Mouse (Mus musculus) mouse embryonic stem cell (cell line): Measurements from ENCODE around the gene Gpr18.

Experiments
- in situ Hi-C, 2 experiments: fragments of 300-500 bp; cut with MboI; formaldehyde crosslinking; loops; 1 replicate in 1 of 2; 3 replicates in 1 of 2; pipeline ENCODE4 v1.14.3; 2019 to 2020; ENCODE audit warnings: low sequenced_read_pairs in 2 of 2, low pct_unique_long_range_greater_than_20kb in 1 of 2, mixed read lengths in 1 of 2; ENCODE audit not compliant: unreplicated experiment in 1 of 2

The Gpr18 gene

DNA sequence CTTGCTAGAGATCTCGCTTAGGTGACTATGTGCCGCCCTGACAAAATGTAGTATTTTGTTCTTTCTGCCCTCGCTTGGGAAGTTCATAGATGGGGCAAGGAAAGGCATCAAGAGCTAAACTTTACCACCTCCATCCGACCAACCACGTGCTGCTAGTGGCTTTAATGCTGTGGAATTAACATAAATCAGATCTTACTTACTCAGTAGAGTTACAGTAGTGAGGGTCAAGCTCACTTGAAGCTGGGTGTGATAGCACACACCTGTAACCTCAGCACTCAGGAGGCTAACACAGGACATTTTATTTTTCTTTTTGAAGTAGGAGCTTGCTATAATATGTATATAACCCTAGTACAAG lies 36.4 kb upstream of the Gpr18 start:
- in situ Hi-C loops, result no loop called here

DNA sequence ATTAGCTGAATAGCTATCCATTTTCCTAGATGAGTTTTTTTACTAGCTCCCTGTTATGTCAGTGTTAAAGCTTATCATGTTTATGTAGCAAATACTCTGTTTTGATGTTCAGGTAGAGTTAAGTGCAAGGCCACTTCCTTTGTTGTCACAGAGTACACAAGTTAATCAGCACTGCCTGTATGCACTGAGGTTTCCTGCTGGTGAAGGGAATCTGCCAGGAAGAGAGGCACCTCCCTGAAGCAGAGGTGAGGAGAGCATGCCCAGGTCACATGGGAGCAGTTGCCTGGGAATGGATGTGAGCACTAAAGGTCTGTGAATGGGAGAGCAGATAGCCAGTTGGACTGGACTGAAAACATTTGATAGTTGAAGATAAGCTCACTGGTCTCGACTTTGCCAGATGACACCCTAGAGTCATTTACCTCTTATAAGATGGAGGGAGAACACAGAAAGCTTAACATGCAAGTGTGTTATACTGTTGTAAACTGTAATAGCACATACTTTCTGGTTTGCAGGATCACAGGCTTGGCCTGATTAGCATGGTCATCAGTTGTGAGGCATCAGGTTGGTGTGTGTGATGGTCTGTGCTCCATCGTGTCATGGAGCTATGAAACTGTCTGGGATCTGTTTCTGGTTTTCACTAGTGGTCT lies 35.9 kb upstream of the Gpr18 start:
- in situ Hi-C loops, result no loop called here

DNA sequence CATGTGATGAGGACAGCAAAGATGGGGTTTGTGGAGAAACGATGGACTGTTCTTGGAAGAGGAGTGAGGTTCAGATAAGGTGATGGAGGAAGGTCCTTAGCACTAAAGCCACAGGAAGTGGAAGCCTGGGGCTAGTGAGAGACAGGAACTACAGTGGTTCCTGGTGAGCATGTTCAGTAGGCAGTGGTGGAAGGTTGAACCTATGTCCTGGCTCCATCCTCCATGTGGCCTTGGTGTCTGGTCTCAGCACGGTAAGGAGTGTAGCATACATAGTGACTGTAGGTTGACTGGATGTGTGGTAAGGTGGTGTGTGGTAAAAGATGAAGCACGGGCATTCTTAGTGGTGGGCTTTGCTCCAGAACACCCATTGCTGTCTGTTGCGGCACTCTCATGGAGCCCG lies 34.3 kb upstream of the Gpr18 start:
- in situ Hi-C loops, result no loop called here

DNA sequence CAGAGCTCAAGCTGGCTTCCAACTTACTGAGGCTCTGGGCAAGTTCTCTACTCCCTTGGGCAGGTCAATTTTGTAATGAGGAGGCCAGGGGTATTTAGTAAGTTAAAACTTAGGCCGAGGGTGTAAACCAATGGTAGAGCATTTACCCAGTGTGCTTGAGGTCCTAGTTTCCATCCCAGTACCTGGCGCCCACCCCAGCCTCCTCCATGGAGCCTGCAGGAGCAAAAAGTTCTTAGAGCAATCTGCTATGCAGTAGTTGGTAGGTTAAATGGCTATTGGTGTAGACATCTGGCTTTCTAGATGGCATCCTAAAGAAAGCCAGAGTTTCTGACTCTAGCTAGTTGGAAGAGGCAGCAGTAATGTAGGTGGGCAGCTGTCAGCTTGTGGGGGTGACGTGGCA lies 33.9 kb upstream of the Gpr18 start:
- in situ Hi-C loops, result no loop called here

DNA sequence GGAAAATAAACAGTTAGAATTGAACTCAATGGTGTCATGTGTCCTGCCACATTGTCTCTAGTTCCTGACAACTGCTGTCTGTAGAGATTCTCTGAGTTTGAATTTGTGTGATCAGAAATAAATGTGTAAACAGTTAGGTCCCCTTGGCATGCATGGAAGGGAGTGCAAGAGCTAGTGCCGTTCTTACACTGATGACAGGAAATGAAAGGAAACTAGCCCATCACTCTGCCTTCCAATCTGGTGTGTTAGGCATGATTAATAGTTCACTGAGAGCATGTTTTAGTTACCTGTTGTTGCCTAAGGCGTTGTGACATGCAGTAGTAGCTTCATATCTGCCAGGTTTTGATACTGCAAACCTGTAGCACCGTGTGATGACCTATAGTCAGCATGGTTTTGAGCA lies 32.4 kb upstream of the Gpr18 start:
- in situ Hi-C loops, result no loop called here

DNA sequence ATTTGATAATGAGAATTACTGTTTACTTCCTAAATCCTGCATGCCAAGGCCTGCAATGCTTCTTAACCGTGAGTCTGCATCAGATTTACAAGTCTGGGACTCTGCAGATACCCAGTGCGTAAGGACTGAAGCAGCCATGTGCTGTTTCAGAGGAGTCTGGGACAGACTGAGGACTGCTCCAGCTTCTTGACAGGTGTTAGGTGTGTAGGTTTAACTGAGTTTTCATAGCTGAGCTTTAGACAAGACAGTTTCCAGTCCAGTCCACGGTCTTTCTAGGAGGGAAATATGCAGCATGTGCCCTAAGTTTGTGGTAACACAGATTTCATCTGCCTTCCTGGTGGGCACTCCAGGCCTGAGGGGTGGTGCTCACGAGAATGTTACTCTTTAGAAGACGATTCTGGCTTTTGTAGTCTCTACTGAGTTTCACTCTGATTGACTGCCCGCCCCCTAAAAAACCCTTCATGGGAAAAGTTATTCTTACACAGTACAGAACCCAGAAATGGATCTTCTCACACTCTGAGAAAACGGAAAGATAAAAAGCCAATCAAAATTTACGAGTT lies 31.7 kb upstream of the Gpr18 start:
- in situ Hi-C loops, result no loop called here

DNA sequence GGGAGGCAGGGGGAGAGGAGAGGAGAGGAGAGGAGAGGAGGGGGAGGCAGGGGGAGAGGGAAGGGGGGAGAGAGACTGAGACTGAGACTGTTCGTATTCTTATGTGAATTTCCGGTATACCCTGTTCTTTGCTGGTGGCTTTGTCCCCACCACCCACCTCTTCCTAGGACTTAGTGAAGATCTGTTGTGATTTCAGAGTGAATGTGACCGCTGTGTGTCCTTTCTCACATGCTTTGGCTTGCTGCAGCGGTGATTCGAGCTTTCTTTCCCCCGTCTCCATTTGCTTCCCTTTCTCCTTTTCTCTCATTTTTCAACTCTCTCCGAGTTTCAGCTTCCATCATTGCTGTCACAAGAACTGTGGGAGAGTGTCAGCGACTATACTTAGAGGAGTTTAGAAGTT lies 31.1 kb upstream of the Gpr18 start:
- in situ Hi-C loops, result no loop called here

DNA sequence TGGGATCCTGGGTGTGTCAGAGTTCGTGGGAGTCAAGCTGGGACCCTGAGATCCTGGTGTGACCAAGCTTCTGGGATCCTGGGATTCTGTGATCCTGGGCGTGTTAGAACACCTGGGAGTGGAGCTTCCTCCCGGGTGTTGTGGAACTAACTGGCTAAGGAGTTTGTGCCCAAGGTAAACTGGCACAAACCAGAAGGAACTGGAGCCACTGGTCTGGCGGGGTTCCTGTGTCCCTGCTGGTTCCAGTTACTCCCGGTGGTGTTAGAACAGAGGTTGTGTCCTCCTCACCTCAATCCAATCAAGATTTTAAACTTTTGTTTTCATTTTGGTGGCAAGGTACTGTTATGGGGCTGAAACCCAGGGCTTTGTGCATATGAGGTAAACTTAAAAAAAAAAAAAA lies 30.6 kb upstream of the Gpr18 start:
- in situ Hi-C loops, result no loop called here

DNA sequence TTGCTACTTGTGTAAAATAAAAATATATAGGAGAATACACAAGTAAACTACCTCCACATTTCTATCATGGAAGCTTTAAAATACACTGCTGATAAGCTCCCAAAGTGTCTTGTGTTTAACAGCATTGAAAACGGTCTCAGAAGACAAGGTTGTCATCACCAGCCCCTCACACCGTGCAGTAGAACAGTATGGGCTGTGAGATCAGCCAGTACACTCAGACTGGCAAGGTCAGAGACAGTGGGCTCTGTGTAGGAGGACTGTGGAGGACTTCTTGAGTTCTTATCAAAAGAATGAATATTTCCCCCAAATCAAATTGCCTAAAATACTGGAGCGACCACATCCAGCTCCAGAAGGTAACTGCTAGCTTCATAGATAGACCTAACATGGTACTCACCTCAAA lies 24.0 kb upstream of the Gpr18 start:
- in situ Hi-C loops, result no loop called here

DNA sequence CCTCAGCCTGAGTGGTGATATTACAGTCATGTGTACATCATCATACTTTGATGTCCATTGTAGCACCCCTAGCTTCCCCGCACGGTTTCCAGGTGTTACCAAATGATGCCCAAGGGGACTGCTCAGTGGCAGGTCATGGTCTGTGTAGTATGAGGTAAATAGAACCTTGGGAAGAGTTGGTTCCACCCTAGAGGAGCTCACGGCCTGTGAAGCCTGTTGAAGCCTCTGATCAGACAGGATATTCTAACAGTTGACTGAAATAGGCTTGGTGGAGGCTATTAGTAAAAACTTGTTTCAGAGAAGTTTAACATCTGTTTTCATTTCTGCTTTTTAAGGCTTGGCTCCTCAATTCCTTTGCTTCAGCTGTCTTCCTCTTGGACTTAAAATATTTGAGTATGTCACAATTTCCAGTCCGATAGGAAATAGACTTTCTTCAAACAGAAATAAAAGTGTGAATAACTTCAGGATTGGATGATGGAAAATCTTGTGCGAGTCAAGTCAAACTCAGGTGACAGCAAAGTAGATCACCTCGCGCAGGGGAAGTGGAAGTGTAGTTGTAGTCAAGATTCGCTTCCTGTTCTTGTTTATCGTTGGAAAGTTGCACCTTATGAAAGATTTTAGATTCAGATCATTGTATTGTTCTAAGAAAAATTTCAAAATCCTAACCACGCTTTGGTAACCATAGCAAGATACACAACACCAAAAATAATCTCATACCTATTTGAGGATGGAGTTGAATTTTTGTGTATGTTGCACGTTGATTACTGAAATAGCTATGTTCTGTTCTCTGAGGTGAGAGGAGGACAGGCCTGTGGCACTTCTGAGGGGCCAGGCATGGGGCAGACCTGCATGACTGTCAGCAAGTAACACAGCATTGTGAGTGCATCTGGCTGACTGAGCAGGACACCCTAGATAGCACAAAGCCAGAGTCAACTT lies 22.9 kb upstream of the Gpr18 start:
- in situ Hi-C loops, result no loop called here

DNA sequence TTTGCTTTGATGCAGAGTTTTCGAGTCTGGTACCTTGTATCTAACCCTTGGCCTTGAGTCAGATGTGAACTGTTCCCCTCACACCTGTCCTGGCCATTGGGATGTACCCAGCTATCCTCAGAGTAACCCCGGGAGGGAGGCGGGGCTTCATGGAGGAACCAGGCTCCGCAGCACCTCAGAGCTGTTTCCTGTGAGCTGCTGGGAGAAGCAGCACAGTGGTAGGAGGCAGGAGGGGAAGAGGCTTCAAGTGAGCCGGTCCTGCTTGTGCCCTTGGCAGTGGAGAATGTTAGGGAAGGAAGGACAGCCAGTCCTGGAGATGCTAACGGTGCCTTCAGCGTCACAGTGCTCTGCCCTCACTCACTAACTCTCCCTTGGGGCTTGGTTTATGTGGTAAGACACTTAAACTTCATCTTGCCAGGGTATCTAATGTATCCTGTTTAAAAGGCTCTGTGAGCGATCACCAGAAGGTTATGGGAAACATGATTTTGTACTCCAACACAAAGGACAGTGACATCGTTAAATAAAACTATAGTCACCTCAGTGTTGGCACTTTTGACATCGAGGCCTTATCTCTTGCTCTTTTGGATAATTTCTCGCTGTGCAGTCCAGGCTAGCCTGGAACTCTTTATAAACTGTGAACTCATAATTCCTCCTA lies 22.1 kb upstream of the Gpr18 start:
- in situ Hi-C loops, result no loop called here

DNA sequence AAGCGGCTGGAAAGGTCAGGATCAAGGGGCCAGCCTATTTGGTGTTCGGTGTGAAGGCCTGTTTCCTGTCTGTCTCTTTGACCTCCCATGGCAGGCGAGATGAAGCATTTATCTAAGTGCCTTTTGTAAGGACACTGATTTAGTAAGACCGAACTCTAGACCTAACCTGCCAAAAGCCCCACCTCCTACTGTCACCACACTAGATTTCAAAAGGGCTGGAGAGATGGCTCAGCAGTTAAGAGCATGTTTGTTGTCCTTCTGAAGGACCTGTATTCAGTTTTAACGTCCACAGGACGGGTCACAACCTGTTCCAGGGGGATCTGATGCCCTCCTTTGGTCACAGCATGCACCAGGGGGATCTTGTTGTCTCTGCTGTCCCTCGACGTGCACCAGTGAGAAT lies 21.3 kb upstream of the Gpr18 start:
- in situ Hi-C loops, result no loop called here

DNA sequence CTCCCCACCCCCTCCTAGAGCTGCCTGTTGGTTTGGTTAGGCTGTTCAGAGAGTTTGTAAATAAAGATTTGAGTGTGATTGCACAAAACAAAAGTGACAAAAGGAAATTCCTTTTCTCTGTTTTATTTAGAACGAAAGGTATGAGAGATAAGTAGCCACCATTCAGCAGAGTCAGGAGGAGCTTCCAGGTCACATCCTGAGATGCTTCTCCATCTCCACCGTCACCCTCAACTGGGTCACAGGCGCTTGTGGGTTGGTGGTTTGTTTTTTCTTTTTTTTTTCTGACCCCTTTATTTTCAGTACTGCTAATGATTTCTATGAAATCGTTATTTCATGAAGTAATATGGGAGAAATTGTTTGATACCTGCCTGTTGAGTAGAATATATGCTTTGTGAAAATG lies 20.8 kb upstream of the Gpr18 start:
- in situ Hi-C loops, result no loop called here

DNA sequence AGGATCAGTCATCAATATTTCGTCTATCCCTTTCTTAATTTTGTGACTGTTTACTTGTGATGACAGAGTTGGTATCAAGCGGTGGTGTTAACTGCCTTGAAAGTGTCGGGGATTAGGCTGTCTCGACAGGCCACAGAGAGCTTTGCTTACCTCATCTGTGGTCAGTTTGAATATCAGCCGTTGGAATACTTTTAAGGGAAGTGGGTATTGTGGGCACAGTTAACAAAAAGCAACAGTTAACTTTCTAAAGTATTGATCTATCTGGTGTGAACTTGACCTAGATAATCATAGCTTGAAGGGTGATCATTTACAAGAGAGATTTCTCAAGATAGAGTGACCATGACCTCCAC lies 19.0 kb upstream of the Gpr18 start:
- in situ Hi-C loops, result loop anchor here in 1 of 2 experiments (5.0 kb wide), 1 partner anchor 128 kb away; no protein-coding TSS in a partner anchor

DNA sequence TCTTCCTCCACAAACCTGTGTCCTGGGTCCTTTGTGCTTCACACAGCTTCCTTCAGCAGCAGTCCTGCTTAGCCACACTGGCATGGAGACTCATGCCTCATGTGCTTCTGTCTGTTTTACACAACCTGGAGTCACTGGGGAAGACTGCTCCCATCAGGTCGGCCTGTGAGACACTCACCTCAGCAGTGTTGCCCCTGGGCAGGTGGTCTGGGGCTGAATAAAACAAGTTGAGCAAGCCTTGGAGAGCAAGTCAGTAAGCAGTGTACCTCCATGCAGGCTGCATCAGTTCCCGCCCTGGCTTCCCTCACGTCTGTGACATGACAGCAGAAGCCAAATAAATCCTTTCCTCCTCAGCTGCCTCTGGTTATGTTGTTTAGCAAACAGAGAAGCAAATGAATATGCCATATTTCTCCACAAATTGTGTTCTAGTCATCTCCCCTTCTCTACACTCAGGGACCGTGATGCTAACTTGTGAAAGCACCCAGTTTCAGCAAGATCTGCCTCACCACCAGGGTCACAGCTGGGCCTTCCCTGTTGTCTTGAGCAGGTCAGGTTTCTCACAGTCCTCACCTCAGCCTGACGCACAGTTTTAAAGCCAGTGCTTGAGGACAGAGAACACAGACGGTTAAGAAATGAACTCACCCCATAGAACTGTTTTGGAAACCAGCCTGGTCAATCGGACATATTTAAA lies 18.5 kb upstream of the Gpr18 start:
- in situ Hi-C loops, result loop anchor here in 1 of 2 experiments (5.0 kb wide), 1 partner anchor 128 kb away; no protein-coding TSS in a partner anchor

DNA sequence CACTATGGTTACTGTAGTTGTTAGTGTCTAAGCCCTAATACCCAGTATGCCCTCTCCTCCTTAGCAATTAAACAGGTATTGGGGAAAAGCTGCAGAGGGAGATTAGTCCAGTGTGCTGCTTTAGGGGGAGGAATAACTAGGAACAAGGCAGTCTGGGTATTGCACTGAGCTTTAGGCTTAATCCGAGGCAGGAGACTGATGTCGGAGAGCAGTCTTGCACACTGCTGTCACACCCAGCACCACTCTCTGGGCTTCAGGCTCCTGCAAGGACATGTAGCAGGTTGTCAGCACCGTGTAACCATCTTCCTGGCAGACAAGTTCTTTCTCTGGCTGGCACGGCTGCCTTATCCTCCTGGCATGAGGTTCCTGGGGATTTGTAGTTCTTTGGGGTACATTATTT lies 16.6 kb upstream of the Gpr18 start:
- in situ Hi-C loops, result loop anchor here in 1 of 2 experiments (5.0 kb wide), 1 partner anchor 130 kb away; no protein-coding TSS in a partner anchor

DNA sequence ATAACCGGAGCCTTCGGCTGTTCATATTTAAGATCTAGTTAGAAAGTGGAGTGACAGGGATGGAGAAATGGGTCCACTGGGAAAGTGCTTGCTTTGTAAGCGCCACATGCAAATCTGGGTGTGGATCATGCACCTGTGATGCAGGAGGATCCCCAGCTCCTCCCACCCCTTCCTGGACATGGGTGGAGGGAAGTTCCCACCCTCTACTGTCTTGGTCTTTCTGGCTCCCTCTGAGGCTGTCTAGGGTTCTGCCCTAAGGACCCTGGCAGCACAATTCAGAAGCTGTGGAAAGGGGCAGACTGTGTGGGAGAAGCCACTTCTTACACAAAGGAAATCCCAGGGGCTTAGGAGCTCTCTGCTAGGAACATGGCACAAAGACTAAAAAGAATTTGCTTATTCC lies 16.0 kb upstream of the Gpr18 start:
- in situ Hi-C loops, result loop anchor here in 1 of 2 experiments (5.0 kb wide), 1 partner anchor 131 kb away; no protein-coding TSS in a partner anchor

DNA sequence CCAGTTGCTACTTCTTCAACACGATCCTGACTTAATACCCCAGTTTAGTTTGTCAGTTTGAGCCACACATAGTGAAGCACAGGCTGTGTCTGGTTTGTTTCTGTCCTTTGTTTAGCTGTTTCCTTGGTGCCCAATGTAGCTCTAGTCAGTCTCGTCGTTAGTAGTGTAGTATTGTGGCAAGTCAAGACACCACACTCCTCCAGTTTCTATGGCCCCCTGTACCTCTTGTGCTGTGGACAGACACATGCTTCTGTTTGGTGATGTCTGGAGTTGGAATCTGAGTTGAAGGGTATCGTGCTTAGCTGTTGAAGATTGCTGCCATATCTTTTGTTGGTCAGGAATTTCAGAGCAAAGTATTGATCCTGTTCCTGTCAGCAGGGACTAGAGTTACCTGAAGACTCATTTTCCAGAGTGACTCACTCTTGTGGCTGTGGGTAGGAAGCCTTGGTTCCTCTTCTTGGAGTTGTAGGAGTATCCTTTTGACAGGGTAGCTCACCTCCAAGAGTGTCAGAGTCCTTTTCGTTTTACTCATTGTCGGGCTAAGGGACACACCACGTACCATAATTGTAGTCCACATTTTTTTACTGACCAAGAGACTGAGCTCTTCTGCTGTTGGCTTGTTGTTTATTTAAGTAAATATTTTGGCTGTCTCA lies 15.3 kb upstream of the Gpr18 start:
- in situ Hi-C loops, result loop anchor here in 1 of 2 experiments (5.0 kb wide), 1 partner anchor 131 kb away; no protein-coding TSS in a partner anchor
